Mouse (Mus musculus): ENCODE measurements at regions not wholly inside any gene's neighbourhood (a gene's known extent, or its start where the extent isn't known, plus 50 kb on each side); places are given as distances from the start of the nearest gene placed in this dataset.

DNA sequence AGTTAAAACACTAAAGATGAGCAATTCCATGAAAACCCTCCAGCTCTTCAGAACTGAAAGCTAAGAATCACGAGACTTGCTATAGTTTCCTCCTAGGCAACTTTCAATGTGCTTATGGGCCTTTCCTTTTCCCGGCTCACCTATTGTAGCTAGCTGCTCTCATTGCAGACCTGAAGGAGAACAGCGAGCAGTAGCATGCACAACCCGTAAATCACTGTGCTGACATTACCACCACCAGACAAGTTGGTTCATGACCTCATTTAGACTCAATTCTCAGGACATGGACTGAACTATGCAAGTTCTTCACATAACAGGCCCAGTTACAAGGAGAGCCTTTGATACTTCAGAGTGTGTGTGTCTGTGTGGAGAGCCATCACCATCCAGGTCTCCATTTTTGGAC, 72.5 kb upstream of the Rbm19 start:
- no peak for ATAC-seq (ENCODE audit: low FRiP score)
- H3K27me3 ChIP-seq (ENCODE audit: control insufficient read depth, insufficient read depth, low read length): no peaks in the 10 kb centered on the region
- no peak overlapping the region for H3K9ac ChIP-seq
- no peak for DNase-seq (ENCODE audit: low spot score)
- H3K4me3 ChIP-seq (replicated peaks; ENCODE audit: low read length): no peak overlapping the region
- no peaks in the 10 kb centered on the region for H3K36me3 ChIP-seq (replicated peaks; ENCODE audit: control insufficient read depth, insufficient read depth)
- no peaks in the 10 kb centered on the region for H3K4me1 ChIP-seq (replicated peaks; ENCODE audit: control insufficient read depth, insufficient read depth, low read length)
- no peak overlapping the region for H3K27ac ChIP-seq
- 91% methylated on average over 4 of the region's 4 CpGs for WGBS
- H3K9me3 ChIP-seq (ENCODE audit: control insufficient read depth, low read length): 0 out of 2 replicates have a peak, but pooled peaks cover 7% of the 10 kb centered on the region
- H3K4me2 ChIP-seq (replicated peaks): no peak overlapping the region

GRCm38 (mm10) chr5:120049063-120049781, 67.0 kb upstream of the Rbm19 start:
- H3K9ac ChIP-seq: no peak overlapping the region
- no peak overlapping the region for H3K4me3 ChIP-seq (replicated peaks; ENCODE audit: low read length)
- no peaks in the 10 kb centered on the region for H3K36me3 ChIP-seq (replicated peaks; ENCODE audit: control insufficient read depth, insufficient read depth)
- H3K27ac ChIP-seq: no peak overlapping the region
- DNase-seq (ENCODE audit: low spot score): no peak
- H3K4me1 ChIP-seq (replicated peaks; ENCODE audit: control insufficient read depth, insufficient read depth, low read length): 0 out of 2 replicates have a peak, but pooled peaks cover 7% of the 10 kb centered on the region
- H3K27me3 ChIP-seq (ENCODE audit: control insufficient read depth, insufficient read depth, low read length): no peaks in the 10 kb centered on the region
- no peak overlapping the region for H3K4me2 ChIP-seq (replicated peaks)
- no peak for ATAC-seq (ENCODE audit: low FRiP score)
- WGBS: 91% methylated on average over 7 of the region's 7 CpGs
- no peaks in the 10 kb centered on the region for H3K9me3 ChIP-seq (ENCODE audit: control insufficient read depth, low read length)

DNA sequence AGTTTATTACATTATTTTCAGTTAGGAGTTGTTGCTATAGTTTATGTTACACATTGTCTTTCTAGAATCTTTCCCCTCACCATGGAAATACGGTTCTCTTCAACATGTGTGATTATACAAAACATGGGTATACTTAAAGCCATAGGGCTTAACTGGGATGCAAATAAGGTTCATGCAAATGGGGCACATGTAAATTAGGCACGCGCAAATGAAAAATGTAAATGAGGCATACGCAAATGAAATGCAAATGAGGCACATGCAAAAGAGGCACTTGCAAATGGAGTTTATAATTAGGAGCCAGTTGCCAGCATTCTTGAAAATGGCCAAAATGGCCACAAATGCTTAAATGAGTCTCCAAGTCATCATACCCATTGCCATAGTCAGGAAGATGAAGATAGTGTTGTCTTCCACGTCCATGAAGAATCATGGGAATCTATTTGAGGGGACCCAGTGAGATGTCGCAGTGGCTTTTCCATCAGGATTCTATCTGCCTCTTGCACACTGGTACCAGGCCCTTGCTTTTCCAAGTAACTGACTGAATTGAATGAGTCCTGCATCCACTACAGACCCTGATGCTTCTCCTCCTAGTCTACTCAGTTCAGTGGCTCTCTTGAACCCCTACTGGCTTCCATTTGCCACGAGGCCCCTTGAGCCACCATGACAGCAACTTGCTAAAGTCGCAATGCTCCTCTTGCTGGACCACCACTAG, 65.4 kb upstream of the Rbm19 start:
- Histone ChIP-seq H3K4me3 (replicated peaks; ENCODE audit: low read length) (no peak overlapping the region), H3K9ac (no peak overlapping the region), H3K27ac (no peak overlapping the region), H3K4me1 (replicated peaks; ENCODE audit: control insufficient read depth, insufficient read depth, low read length) (0 out of 2 replicates have a peak, but pooled peaks cover 7% of the 10 kb centered on the region), H3K4me2 (replicated peaks) (no peak overlapping the region), H3K9me3 (ENCODE audit: control insufficient read depth, low read length) (no peaks in the 10 kb centered on the region), H3K36me3 (replicated peaks; ENCODE audit: control insufficient read depth, insufficient read depth) (no peaks in the 10 kb centered on the region), H3K27me3 (ENCODE audit: control insufficient read depth, insufficient read depth, low read length) (no peaks in the 10 kb centered on the region)
- ATAC-seq (ENCODE audit: low FRiP score) (no peak), DNase-seq (ENCODE audit: low spot score) (peak; percentile 59)
- 59% methylated on average over 8 of the region's 8 CpGs for WGBS

GRCm38 (mm10) chr5:120054498-120055167, 61.6 kb upstream of the Rbm19 start:
- Histone ChIP-seq H3K27me3 (ENCODE audit: control insufficient read depth, insufficient read depth, low read length) (no peaks in the 10 kb centered on the region), H3K4me2 (replicated peaks) (no peak overlapping the region), H3K9me3 (ENCODE audit: control insufficient read depth, low read length) (no peaks in the 10 kb centered on the region), H3K36me3 (replicated peaks; ENCODE audit: control insufficient read depth, insufficient read depth) (no peaks in the 10 kb centered on the region), H3K4me1 (replicated peaks; ENCODE audit: control insufficient read depth, insufficient read depth, low read length) (0 out of 2 replicates have a peak, but pooled peaks cover 7% of the 10 kb centered on the region), H3K9ac (no peak overlapping the region), H3K4me3 (replicated peaks; ENCODE audit: low read length) (no peak overlapping the region), H3K27ac (no peak overlapping the region)
- ATAC-seq (ENCODE audit: low FRiP score) (no peak), DNase-seq (ENCODE audit: low spot score) (no peak)
- 86% methylated on average over 5 of the region's 5 CpGs for WGBS
